Mouse (Mus musculus) gastrocnemius, adult 8-10 months (tissue): Measurements from ENCODE around the gene Faah. TPM values are rescaled to one million over a fixed set of nuclear protein-coding genes. Genes with fewer than 3 reads are reported as not detected.

Experiments
- DNase-seq, 2 experiments: peaks; one replicate each; pipeline ENCODE4 v3.0.0; 2022; ENCODE audit warnings: low spot score in 2 of 2
- total RNA-seq, 4 experiments: library from RNA; stranded (reverse); gene quantifications; 2 replicates each; pipeline ENCODE4 v1.2.4; 2022

Faah gene
- under 1 TPM in 3 of 4 experiments, not detected in 1; 0.07 to 0.35 (median 0.12) TPM for total RNA-seq

DNA sequence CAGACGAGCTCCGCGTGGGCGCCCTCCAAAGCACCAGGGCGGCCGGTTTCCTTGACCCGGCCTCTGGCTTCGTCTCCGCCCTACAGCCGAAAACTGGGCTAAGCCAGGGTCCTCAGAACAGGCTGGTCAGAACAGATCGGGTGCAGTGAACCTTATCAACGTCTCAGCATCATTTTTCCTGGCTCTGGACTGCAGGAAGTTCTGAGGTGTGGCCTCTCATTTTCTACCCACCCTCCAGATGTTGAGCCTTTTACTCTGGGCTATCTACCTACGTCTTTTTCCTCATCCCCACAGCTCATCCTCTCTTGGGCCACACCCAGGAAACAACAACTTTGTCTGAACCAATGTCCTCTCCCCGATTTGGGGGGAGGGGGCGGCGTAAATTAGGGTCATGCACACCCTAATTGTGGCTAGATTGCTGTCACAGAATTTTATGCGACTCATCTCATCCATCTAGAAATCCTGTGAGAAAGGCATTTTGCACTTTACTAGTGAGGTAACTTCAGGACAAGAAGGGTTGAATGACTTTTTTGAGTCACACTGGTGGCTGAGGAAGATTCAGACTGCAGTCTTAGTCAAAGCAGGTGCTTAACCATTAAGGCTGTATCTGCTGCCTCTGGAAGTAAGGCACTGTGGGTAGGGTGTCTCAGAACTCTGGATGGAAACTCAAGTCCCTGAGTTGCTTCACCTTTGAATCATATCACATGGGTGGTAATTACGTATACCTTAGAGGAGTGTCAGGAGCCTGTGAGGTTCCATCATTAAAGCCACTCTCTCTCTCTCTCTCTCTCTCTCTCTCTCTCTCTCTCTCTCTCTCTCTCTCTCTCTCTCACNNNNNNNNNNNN, at the start of gene Faah:
TSS of gene Faah (minus strand) at position 25 of the 845 bp plus-strand sequence.
- DNase-seq, result no peak

DNA sequence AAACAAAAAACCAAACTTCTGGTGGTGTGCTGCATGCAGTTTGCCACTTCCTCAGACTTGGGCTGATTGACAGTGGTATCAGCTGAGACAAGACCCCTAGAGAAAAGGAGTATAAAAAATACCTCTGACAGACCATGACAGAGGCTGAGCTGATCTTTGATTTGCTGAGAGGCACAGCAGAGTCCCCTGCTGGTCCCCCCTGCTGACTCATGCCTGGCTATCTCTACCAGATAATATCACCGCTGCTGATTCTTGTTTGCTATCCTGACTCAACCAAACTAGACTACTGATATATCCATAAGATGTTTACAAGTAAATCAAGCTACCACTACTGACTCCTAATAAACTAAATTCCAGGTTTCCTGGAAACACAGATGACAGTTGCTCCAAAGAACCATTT, 46.1 kb upstream of the Faah start:
- no peak for DNase-seq

DNA sequence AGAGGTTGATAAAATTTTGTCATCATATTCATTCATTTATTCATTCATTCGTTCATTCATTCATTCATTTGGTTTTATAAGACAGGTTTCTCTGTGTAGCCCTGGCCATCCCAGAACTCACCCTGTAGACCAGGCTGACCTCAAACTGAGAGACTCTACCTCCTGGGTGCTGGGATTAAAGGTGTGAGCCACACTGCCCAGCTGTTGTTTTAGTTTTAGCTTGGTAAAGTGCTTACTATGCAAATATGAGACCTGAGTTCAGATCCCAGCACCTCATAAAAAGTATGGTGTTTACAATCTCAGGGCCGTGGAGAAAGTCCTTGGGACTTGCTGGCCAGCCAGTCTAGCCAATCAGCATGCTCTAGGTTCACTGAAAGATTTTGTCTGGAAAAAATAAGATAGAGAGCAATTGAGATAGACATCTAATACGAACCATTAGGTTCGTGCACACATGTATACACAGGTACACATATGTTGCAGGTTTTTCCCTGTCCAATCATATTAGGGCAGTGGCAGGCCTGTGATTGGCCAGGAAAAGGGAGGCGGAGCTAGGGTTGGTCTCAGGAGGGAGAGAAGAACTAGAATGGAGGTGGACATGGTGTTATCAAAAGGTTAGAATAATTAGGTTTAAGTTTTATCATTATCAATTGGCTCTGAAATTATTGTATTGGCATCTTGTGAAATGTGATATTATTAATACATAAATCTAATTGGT, 41.4 kb upstream of the Faah start:
- no peak for DNase-seq

GRCm38 (mm10) chr4:116057559-116057958, 39.8 kb upstream of the Faah start:
- DNase-seq, result no peak

DNA sequence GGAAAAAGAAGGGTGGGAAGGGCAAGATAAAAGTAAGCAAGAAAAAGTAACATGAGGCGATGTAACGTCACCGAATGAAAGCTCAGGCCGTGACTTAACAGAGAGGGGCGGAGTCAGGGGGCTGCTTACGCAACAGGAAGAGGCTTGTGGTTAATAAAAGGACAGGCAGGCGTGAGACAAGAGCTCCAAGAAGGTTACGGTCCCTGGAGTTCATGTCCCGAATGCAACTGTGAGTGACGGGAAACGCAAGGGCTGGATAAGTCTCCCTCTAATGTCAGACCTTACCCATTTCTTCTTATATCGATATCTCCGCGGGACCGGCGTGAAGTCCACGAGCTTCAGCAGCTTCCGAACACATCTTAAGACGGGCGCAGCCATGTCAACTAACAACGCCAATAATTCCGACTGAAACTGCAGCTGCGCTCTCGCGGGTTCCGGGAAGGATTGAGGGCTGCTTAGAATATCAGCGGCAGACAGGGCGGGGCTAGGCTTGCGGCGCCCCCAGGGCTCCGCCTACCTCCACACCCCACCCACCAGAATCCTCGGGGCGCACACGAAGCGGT, 35.8 kb upstream of the Faah start, which contains the start of gene Nsun4:
TSS of gene Nsun4 (minus strand) at position 478 of the 563 bp plus-strand sequence.
- DNase-seq, result peak; percentile 88 to 89

- DNase-seq, result no peak
These were observed 35.0 kb upstream of the Faah start for GRCm38 (mm10) chr4:116052526-116053293.

GRCm38 (mm10) chr4:116049211-116049610, 31.5 kb upstream of the Faah start:
- no peak for DNase-seq

GRCm38 (mm10) chr4:116048130-116048920, 30.6 kb upstream of the Faah start:
- peak; percentile 12 to 33 for DNase-seq

- DNase-seq, result no peak
These were observed 30.0 kb upstream of the Faah start for GRCm38 (mm10) chr4:116047681-116048080.

- no peak for DNase-seq
These were observed 28.9 kb upstream of the Faah start for GRCm38 (mm10) chr4:116046604-116047003.

- DNase-seq, result no peak
These were observed 24.5 kb upstream of the Faah start for GRCm38 (mm10) chr4:116042186-116042585.

DNA sequence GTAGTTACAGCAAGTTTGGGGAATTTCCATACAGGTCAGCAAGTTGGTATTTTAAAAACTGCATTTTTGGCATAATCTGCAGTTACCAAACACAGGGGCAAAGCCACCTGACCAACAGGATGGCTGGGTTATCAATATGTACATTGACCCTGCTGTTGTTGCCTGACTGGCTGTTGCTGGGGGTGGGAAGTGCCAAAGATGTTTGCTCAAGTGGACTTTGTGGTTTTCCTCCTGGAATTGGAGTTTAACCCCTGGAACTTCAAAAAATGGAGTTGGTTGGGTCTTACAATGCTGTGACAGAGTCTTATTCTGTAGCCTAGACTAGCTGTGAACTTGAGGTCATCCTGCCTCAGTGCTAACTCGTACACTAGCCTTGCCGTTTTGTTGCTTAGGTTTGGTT, 22.7 kb upstream of the Faah start:
- no peak for DNase-seq

GRCm38 (mm10) chr4:116033374-116033773, 15.6 kb upstream of the Faah start:
- DNase-seq, result no peak

GRCm38 (mm10) chr4:116032906-116033305, 15.2 kb upstream of the Faah start:
- DNase-seq, result no peak

- peak; percentile 16 to 28 for DNase-seq
These were observed 325 bp downstream of the Faah start for GRCm38 (mm10) chr4:116017300-116017901.

GRCm38 (mm10) chr4:116016862-116017299, 845 bp downstream of the Faah start:
- DNase-seq, result no peak

- no peak for DNase-seq
These were observed 1.3 kb downstream of the Faah start for GRCm38 (mm10) chr4:116016396-116016795.

- no peak for DNase-seq
These were observed 1.7 kb downstream of the Faah start for GRCm38 (mm10) chr4:116015996-116016395.

DNA sequence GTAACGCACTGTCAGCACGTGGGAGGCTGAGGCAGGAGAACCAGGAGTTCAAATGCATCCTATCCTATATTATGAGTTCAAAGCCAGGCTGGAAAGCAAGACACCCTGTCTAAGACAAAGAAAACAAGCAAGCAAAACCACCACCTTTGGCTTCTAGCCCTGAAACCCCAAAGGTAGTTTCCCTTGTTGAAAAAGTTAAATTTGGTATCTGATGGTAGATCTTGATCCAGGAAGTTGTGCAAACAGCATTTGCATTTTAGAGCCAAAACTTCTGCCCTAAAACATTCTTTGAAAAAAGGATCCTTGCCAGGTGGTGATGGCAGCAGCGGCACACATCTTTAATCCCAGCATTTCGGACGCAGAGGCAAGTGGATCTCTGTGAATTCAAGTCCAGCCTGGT, 2.2 kb downstream of the Faah start:
- no peak for DNase-seq

DNA sequence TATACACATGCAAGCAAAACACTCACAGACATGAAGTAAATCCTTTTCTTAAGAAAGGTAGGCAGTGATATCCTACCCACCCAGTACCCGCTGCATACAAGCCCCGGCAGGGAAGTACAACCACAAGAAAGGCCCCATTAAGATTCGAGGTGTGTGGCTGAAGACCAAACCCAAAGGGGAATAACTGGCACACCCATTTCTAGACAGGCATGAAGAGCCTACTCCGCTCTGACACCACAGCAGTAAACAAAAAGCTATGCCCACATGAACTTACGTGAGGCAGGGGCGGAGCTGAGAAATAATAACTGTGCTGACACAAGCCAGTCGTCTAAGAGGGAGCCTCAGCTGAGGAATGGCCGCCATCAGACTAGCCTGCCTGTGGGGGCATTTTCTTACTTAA, 7.5 kb downstream of the Faah start:
- no peak for DNase-seq
